Mouse (Mus musculus): Measurements from ENCODE around the gene Gm28434. TPM values are rescaled to one million over a fixed set of nuclear protein-coding genes. Genes with fewer than 3 reads are reported as not detected.

Gene Gm28434
- not detected in 2 replicates for polyA plus RNA-seq (2015; fragmentation: Nextera tagmentation; extraction: Ambion mirVana)

DNA sequence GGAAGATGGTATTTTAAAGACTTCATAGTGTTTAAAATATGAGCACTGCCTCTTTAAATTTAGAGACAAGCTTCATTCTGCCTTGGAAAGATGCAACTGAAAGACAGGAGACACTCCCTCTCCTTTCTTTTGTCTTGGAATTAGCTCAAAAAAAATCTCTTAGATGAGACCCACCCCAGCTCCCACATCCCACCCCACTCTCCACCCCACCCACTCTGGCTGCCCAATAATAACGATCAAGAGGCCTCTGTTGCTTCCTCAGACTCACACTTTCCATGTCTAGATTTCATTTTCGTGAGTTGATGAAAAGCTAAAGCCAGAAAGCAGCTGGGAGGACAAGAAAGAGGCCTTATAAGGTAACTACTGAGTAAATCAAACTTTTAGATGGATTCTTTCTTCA, at the start of gene Gm28434, which contains the start of gene 2310003L06Rik:
Gene Gm28434, plus strand, starts transcription at position 317 of the 400 bp plus-strand sequence.
Gene 2310003L06Rik, plus strand, starts transcription at position 259 of the 400 bp plus-strand sequence.
- Histone ChIP-seq H3K9me3 (no peaks in the 10 kb centered on the region), H3K36me3 (no peaks in the 10 kb centered on the region), H3K9ac (replicated peaks) (no peak within 1 kb of the TSS), H3K4me2 (replicated peaks) (no peak within 1 kb of the TSS), H3K4me3 (no peak within 1 kb of the TSS), H3K27ac (replicated peaks) (no peak within 1 kb of the TSS), H3K4me1 (no peaks in the 10 kb centered on the region), H3K27me3 (no peaks in the 10 kb centered on the region)
- ATAC-seq (replicated peaks): no peak
- 66% methylated on average over 2 of the region's 2 CpGs for WGBS

DNA sequence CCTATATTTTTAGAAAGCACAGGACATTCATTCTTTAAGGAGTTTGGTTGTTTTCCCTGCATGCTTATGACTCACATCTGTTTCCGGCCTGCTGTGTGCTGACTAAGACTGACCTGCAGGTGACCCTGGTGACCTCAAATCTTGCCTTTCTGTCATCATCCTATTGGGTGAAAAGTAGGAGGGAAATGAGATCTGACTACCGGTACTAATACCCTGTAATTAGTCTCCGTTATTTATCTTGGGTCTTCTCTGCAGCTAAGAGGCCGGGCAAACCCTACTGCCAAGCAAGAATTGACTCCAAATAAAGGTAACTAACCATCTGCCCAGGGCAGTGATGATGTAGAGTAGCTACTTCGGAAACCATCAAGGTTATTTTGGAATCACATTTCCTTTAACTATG, 43.9 kb upstream of the Gm28434 start, which contains the start of gene Csn3:
Gene Csn3, plus strand, starts transcription at position 208 of the 400 bp plus-strand sequence.
- WGBS: 25% methylated on average over 5 of the region's 5 CpGs
- H3K27me3 ChIP-seq: no peaks in the 10 kb centered on the region
- H3K4me2 ChIP-seq (replicated peaks): no peak within 1 kb of the TSS
- H3K27ac ChIP-seq (replicated peaks): no peak within 1 kb of the TSS
- H3K4me1 ChIP-seq: no peaks in the 10 kb centered on the region
- H3K9ac ChIP-seq (replicated peaks): no peak within 1 kb of the TSS
- no peak within 1 kb of the TSS for H3K4me3 ChIP-seq
- H3K36me3 ChIP-seq: no peaks in the 10 kb centered on the region
- ATAC-seq (replicated peaks): no peak
- H3K9me3 ChIP-seq: no peaks in the 10 kb centered on the region

DNA sequence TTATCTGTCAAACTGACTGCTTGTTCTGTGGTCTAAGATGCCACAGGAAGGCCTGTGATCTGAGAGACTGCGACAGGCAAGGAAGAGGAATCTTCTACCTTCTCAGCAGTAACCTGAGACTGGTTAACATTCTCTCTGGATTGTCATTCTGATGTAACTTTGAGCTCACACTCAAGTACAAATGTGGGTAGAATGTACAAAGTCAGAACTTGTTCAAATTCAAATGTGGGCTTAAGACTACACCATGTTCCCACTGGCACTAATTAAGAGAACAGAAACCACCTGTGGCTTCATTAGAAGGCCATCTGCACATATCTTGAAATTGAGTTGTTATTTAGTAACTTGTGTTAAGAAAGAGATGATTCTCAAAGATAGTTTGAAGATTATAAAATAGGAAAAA, 37.7 kb upstream of the Gm28434 start:
- no peaks in the 10 kb centered on the region for H3K36me3 ChIP-seq
- no peak overlapping the region for H3K27ac ChIP-seq (replicated peaks)
- WGBS: 47% methylated on average over 1 of the region's 1 CpGs
- no peaks in the 10 kb centered on the region for H3K4me1 ChIP-seq
- no peaks in the 10 kb centered on the region for H3K9me3 ChIP-seq
- H3K9ac ChIP-seq (replicated peaks): no peak overlapping the region
- no peaks in the 10 kb centered on the region for H3K27me3 ChIP-seq
- no peak for ATAC-seq (replicated peaks)
- H3K4me3 ChIP-seq: no peak overlapping the region
- H3K4me2 ChIP-seq (replicated peaks): no peak overlapping the region

DNA sequence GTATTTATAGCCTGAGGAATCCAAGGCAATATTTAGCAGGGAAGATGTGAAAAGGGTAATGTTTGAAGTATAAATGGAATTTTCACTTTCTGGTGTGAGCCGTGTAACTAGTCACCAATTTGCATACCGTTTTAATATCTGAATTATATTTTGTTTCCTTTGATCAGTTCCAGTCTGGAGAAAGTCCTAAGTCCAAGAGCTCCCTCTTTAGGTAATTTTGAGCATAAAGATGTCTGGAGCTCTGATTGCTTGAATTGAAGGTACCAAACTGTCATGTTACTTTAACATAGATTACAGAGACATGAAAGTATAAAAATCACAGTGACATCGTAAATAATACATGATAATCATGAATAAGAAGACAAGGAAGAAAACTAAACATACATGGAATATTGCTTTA, 28.6 kb upstream of the Gm28434 start:
- 53% methylated on average over 3 of the region's 3 CpGs for WGBS
- no peaks in the 10 kb centered on the region for H3K4me1 ChIP-seq
- no peak overlapping the region for H3K4me3 ChIP-seq
- H3K9ac ChIP-seq (replicated peaks): no peak overlapping the region
- ATAC-seq (replicated peaks): no peak
- H3K4me2 ChIP-seq (replicated peaks): no peak overlapping the region
- no peaks in the 10 kb centered on the region for H3K9me3 ChIP-seq
- no peak overlapping the region for H3K27ac ChIP-seq (replicated peaks)
- no peaks in the 10 kb centered on the region for H3K36me3 ChIP-seq
- no peaks in the 10 kb centered on the region for H3K27me3 ChIP-seq

DNA sequence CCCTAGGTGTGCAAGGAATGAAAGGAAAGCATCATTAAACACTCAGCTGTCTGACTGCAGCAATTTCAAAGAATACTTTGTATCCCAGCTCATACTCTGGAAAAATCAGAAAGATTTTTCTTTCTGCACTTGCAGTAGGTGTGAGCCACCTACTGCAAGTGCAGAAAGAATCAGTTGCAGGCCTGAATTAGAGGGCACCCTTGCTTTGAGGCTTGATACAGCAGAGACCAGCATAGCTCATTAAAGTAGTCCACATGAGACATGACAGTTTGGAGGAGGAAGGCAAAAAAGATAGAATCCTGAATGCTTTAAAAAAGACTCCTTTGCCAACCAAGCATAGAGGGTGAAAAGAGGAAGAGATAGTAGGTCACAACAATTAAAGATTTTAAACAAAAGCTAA, 26.8 kb upstream of the Gm28434 start:
- Histone ChIP-seq H3K4me1 (no peaks in the 10 kb centered on the region), H3K36me3 (no peaks in the 10 kb centered on the region), H3K9me3 (no peaks in the 10 kb centered on the region), H3K9ac (replicated peaks) (no peak overlapping the region), H3K4me2 (replicated peaks) (no peak overlapping the region), H3K4me3 (no peak overlapping the region), H3K27me3 (no peaks in the 10 kb centered on the region), H3K27ac (replicated peaks) (no peak overlapping the region)
- ATAC-seq (replicated peaks): no peak; the same call in 1 of the 2 replicates

DNA sequence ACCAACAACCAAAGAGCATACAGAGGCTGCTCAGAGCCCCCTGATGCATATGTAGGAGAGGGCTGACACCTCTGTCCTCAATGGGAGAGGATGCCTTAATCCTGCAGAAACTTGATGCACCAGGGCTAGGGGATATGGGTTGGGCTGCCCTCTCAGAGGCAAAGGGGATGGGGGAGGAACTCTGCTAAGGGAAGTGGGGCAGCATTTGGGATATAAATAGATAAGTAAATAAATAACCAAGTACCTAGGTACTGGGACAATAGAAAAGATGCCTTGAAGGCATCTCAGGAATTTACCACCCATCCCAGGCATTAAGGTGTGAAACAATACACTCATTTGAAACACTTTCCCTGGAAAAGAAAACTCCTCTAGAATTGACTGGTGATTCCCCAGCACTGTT, 17.5 kb upstream of the Gm28434 start:
- Histone ChIP-seq H3K4me1 (no peaks in the 10 kb centered on the region), H3K9me3 (no peaks in the 10 kb centered on the region), H3K4me2 (replicated peaks) (no peak overlapping the region), H3K9ac (replicated peaks) (no peak overlapping the region), H3K4me3 (no peak overlapping the region), H3K36me3 (no peaks in the 10 kb centered on the region), H3K27me3 (no peaks in the 10 kb centered on the region), H3K27ac (replicated peaks) (no peak overlapping the region)
- no peak for ATAC-seq (replicated peaks)

DNA sequence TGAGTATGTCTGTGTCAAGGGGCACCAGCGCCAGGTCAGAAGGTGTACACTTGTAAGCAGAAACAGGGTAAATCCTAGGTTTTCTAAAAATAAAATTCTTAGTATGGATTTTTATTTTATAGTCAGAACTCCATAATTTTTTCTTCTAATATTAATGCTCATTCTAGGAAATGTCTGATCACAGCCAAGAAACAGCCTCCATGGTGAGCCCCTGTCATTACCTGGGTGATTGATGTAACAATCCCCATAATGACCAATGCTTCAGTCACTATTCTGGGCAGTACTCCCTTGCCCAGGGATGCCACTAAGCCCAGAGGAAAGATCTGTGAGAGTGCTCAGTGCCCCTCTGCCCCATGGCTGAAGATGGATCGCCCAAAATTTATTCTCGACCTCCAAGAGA, 9.8 kb downstream of the Gm28434 start, which contains the start of gene Cabs1:
Gene Cabs1, plus strand, starts transcription at position 301 of the 400 bp plus-strand sequence.
- no peak for ATAC-seq (replicated peaks)
- Histone ChIP-seq H3K27me3 (no peaks in the 10 kb centered on the region), H3K9ac (replicated peaks) (no peak within 1 kb of the TSS), H3K9me3 (no peaks in the 10 kb centered on the region), H3K27ac (replicated peaks) (no peak within 1 kb of the TSS), H3K4me3 (no peak within 1 kb of the TSS), H3K36me3 (no peaks in the 10 kb centered on the region), H3K4me2 (replicated peaks) (no peak within 1 kb of the TSS), H3K4me1 (no peaks in the 10 kb centered on the region)
- WGBS: 92% methylated on average over 3 of the region's 3 CpGs

DNA sequence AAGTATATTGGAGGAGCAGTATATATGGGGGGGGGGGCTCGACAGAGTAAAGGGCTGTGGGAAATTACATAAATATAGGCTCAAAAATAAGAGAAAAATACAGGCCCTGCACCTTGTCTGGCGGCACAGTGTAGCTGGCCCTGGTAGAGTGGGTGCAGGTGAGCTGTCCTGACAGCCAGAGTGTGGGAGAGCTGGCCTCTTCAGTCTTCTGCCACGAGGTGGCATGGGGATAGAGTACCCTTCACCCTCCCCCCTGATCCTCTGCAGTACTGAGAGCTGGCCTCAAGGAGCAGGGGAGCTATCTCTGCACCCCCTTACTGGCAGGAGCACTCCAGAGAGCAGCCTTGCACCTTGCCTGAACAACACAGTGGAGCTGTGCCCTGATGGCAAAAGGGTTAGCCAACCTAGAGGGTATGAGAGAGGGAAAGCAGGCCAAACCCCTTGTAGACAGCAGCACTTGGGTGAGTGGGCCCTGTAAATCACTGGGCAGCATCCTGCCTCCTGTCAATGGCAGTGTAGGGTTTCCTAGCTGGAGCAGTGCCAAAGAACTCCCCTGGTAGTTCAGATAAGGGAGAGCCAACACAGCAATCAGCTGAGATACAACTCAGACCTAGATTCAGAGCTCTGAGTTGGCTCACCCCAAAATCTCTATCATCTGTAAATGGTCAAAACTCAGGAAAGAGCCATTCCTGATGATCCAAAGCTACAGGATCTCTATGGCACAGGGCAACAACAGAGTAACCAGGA, 13.3 kb downstream of the Gm28434 start:
- no peak overlapping the region for H3K4me3 ChIP-seq
- H3K27ac ChIP-seq (replicated peaks): no peak overlapping the region
- no peak for ATAC-seq (replicated peaks)
- no peak overlapping the region for H3K4me2 ChIP-seq (replicated peaks)
- no peaks in the 10 kb centered on the region for H3K4me1 ChIP-seq
- no peaks in the 10 kb centered on the region for H3K27me3 ChIP-seq
- no peak overlapping the region for H3K9ac ChIP-seq (replicated peaks)
- H3K36me3 ChIP-seq: no peaks in the 10 kb centered on the region
- no peaks in the 10 kb centered on the region for H3K9me3 ChIP-seq
- WGBS: 62% methylated on average over 3 of the region's 3 CpGs

DNA sequence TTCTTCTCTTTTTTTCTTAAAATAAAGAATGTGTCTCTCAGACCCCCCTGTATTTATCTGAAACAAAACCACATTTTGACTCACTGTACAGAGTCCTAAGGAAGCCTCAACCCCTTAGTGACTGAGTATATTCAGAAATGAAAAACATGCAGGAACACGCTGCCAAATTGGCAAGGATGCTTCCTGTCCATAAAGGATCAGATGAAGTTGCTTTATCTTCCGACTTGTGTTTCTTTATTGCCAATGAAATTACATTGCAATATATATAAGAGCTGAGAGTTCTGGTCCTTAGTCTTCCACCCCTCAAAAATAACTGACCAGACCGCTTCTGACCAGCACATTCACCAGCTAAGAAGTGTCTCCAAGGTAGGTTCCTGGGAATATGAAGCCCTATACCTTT, 32.9 kb downstream of the Gm28434 start, which contains the start of gene Smr3a:
Gene Smr3a, plus strand, starts transcription at position 301 of the 400 bp plus-strand sequence.
- H3K4me1 ChIP-seq: no peaks in the 10 kb centered on the region
- no peak within 1 kb of the TSS for H3K27ac ChIP-seq (replicated peaks)
- no peak for ATAC-seq (replicated peaks)
- H3K27me3 ChIP-seq: no peaks in the 10 kb centered on the region
- 92% methylated on average over 3 of the region's 3 CpGs for WGBS
- no peak within 1 kb of the TSS for H3K9ac ChIP-seq (replicated peaks)
- H3K9me3 ChIP-seq: no peaks in the 10 kb centered on the region
- H3K36me3 ChIP-seq: no peaks in the 10 kb centered on the region
- H3K4me3 ChIP-seq: no peak within 1 kb of the TSS
- no peak within 1 kb of the TSS for H3K4me2 ChIP-seq (replicated peaks)

DNA sequence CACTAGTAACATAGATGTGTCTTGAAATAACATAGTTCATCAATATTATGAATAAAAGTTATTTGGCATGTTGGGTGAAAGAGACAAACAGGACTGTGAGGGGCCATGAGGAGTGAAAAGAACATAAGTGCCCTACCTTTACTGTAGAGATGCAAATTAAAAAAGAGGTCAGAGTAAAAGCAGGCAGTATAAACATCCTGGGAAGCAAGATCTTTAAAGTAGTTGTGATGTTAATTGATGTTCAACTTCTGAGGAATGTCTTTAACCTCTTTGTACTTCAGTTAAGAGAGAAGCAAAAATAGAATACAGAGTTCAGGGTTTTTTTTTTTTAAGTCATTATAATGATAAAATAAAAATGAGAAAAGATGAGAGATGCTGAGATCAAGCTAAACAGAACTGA, 35.9 kb downstream of the Gm28434 start:
- Histone ChIP-seq H3K36me3 (no peaks in the 10 kb centered on the region), H3K9me3 (no peaks in the 10 kb centered on the region), H3K4me3 (no peak overlapping the region), H3K27ac (replicated peaks) (no peak overlapping the region), H3K27me3 (no peaks in the 10 kb centered on the region), H3K4me1 (no peaks in the 10 kb centered on the region), H3K9ac (replicated peaks) (no peak overlapping the region), H3K4me2 (replicated peaks) (no peak overlapping the region)
- ATAC-seq (replicated peaks): no peak

Other genes starting within 250 kb of the Gm28434 start
- not detected in 2 replicates for gene Csn1s2a, start 194.9 kb upstream of the Gm28434 start, polyA plus RNA-seq (2015; fragmentation: Nextera tagmentation; extraction: Ambion mirVana)
- gene Csn1s2b, start 161.4 kb upstream of the Gm28434 start, polyA plus RNA-seq (2015; fragmentation: Nextera tagmentation; extraction: Ambion mirVana): not detected in 2 replicates
- gene Prr27, start 143.8 kb upstream of the Gm28434 start, polyA plus RNA-seq (2015; fragmentation: Nextera tagmentation; extraction: Ambion mirVana): not detected in 2 replicates
- gene Odam, start 84.5 kb upstream of the Gm28434 start, polyA plus RNA-seq (2015; fragmentation: Nextera tagmentation; extraction: Ambion mirVana): not detected in 2 replicates
- gene Csn3, start 43.9 kb upstream of the Gm28434 start, polyA plus RNA-seq (2015; fragmentation: Nextera tagmentation; extraction: Ambion mirVana): not detected in 2 replicates
- not detected in 2 replicates for gene 2310003L06Rik, start 58 bp upstream of the Gm28434 start, polyA plus RNA-seq (2015; fragmentation: Nextera tagmentation; extraction: Ambion mirVana)
- gene Cabs1, start 9.9 kb downstream of the Gm28434 start, polyA plus RNA-seq (2015; fragmentation: Nextera tagmentation; extraction: Ambion mirVana): not detected in 2 replicates
- gene Smr3a, start 33.0 kb downstream of the Gm28434 start, polyA plus RNA-seq (2015; fragmentation: Nextera tagmentation; extraction: Ambion mirVana): not detected in 2 replicates
- not detected in 2 replicates for gene Smr2, start 117.0 kb downstream of the Gm28434 start, polyA plus RNA-seq (2015; fragmentation: Nextera tagmentation; extraction: Ambion mirVana)
- not detected in 2 replicates for gene Gm11116, start 142.0 kb downstream of the Gm28434 start, polyA plus RNA-seq (2015; fragmentation: Nextera tagmentation; extraction: Ambion mirVana)
- gene Gm11115, start 184.6 kb downstream of the Gm28434 start, polyA plus RNA-seq (2015; fragmentation: Nextera tagmentation; extraction: Ambion mirVana): not detected in 2 replicates